Mouse (Mus musculus) megakaryocyte, embryonic 14.5 days (primary cell): ENCODE data around the gene Lelp1. TPM values are rescaled to one million over a fixed set of nuclear protein-coding genes. Genes with fewer than 3 reads are reported as not detected.

Source experiments
- H3K27me3 ChIP-seq: replicated peaks from 2 replicates; pipeline ENCODE3; 2012; ENCODE audit warnings: inconsistent platforms
- H3K36me3 ChIP-seq: replicated peaks from 2 replicates; pipeline ENCODE3; 2012; ENCODE audit warnings: low read length, inconsistent platforms, mixed read lengths
- H3K4me1 ChIP-seq: 2 replicates; pipeline ENCODE4 v1.6.1; 2012; ENCODE audit warnings: inconsistent platforms
- H3K4me3 ChIP-seq: replicated peaks from 2 replicates; pipeline ENCODE3; 2012; ENCODE audit warnings: moderate library complexity, mild to moderate bottlenecking, inconsistent platforms
- H3K9me3 ChIP-seq: 2 replicates; pipeline ENCODE4 v1.6.1; 2012; ENCODE audit warnings: inconsistent platforms
- FLI1 ChIP-seq: IDR thresholded peaks from 2 replicates; pipeline ENCODE4 v1.6.1; 2012; ENCODE audit warnings: low read length, inconsistent platforms, mixed read lengths
- GATA1 ChIP-seq: IDR thresholded peaks from 3 replicates; pipeline ENCODE4 v1.6.1; 2012; ENCODE audit warnings: mixed read lengths, low read length, inconsistent platforms, borderline replicate concordance
- polyA plus RNA-seq: library from polyadenylated mRNA; stranded (reverse); fragments of >175 nt; gene quantifications from 2 replicates; pipeline ENCODE4 v1.2.3, GENCODE M21; 2012; ENCODE audit warnings: low replicate concordance; ENCODE audit not compliant: insufficient read depth

Gene Lelp1
- polyA plus RNA-seq, 1 experiment, result not detected

DNA sequence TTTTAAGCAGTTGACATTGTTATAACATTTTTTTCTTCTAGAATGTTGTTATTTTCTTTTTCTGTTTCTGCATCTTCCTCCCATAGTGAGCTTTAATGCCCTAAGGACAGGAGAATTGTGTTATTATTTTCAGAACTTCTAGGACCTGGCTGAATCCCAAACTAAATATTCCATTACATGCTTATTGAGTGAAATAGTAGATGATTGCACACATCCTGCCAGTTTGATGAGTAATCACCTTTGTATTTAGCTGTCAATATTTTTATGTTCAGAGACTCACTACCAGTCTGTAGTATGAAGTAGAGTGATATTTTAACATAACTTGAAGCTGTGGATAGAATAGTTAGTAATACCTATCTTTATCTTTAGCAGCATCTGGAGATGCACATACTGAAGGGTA is 31.0 kb downstream of the Lelp1 start:
- TF ChIP-seq GATA1 (no peak), FLI1 (no peak)
- no peak overlapping the region for H3K4me3 ChIP-seq
- H3K9me3 ChIP-seq, result no peaks in the 10 kb centered on the region
- no peaks in the 10 kb centered on the region for H3K27me3 ChIP-seq
- H3K4me1 ChIP-seq, result no peaks in the 10 kb centered on the region
- H3K36me3 ChIP-seq, result no peaks in the 10 kb centered on the region

- Histone ChIP-seq H3K36me3 (no peaks in the 10 kb centered on the region), H3K9me3 (no peaks in the 10 kb centered on the region), H3K4me1 (no peaks in the 10 kb centered on the region), H3K27me3 (no peaks in the 10 kb centered on the region), H3K4me3 (no peak overlapping the region)
- TF ChIP-seq GATA1, result no peak
- TF ChIP-seq FLI1, result no peak
Measured at GRCm38 (mm10) chr3:92110790-92111189, 31.8 kb downstream of the Lelp1 start.

- no peak for TF ChIP-seq FLI1
- no peak for TF ChIP-seq GATA1
- Histone ChIP-seq H3K36me3 (no peaks in the 10 kb centered on the region), H3K9me3 (no peaks in the 10 kb centered on the region), H3K4me3 (no peak overlapping the region), H3K4me1 (no peaks in the 10 kb centered on the region), H3K27me3 (no peaks in the 10 kb centered on the region)
Measured at GRCm38 (mm10) chr3:92106582-92106981, 36.0 kb downstream of the Lelp1 start.

Other genes starting within 250 kb of the Lelp1 start
- not detected in 2 replicates for gene Pglyrp3, start 128.2 kb downstream of the Lelp1 start, polyA plus RNA-seq
- gene Lor, start 59.6 kb downstream of the Lelp1 start, polyA plus RNA-seq, result not detected in 2 replicates
- gene Prr9, start 18.8 kb downstream of the Lelp1 start, polyA plus RNA-seq, result not detected in 2 replicates
- gene Sprr2a1, start 73.1 kb upstream of the Lelp1 start, polyA plus RNA-seq, result not detected in 2 replicates
- gene Sprr2a2, start 73.2 kb upstream of the Lelp1 start, polyA plus RNA-seq, result not detected in 2 replicates
- not detected in 2 replicates for gene Sprr2a3, start 142.7 kb upstream of the Lelp1 start, polyA plus RNA-seq
- gene Sprr2b, start 173.9 kb upstream of the Lelp1 start, polyA plus RNA-seq, result not detected in 2 replicates
- not detected in 2 replicates for gene Sprr2d, start 196.4 kb upstream of the Lelp1 start, polyA plus RNA-seq
- not detected in 2 replicates for gene Sprr2e, start 209.4 kb upstream of the Lelp1 start, polyA plus RNA-seq
- gene Sprr2f, start 222.4 kb upstream of the Lelp1 start, polyA plus RNA-seq, result not detected in 2 replicates
- not detected in 2 replicates for gene Sprr2h, start 242.9 kb upstream of the Lelp1 start, polyA plus RNA-seq